Mouse (Mus musculus) lung, postnatal 0 days (tissue): ENCODE data around the gene Zfp462. TPM values are rescaled to one million over a fixed set of nuclear protein-coding genes. Genes with fewer than 3 reads are reported as not detected.

Source experiments
- ATAC-seq: fragments of 200-750 bp; cut with Nextera tagmentation; 2 replicates; pipeline ENCODE4 v1.8.0; 2017; ENCODE audit warnings: moderate library complexity
- DNase-seq: peaks from one replicate; pipeline ENCODE4 v3.0.0-alpha.2; 2016; ENCODE audit warnings: low spot score
- H3K27ac ChIP-seq: fragments of 300-500 bp; sonication (generic); 2 replicates; pipeline ENCODE4 v1.5.1; 2014; ENCODE audit warnings: antibody characterized with exemption, mild to moderate bottlenecking, low read length, mixed read lengths
- H3K27me3 ChIP-seq: fragments of 300-500 bp; sonication (generic); replicated peaks from 2 replicates; pipeline ENCODE4 v1.6.1; 2014; ENCODE audit warnings: low read length, mixed read lengths; ENCODE audit not compliant: insufficient read depth
- H3K36me3 ChIP-seq: fragments of 300-500 bp; sonication (generic); 2 replicates; pipeline ENCODE4 v1.6.1; 2014; ENCODE audit warnings: low read length, mixed read lengths; ENCODE audit not compliant: insufficient read depth
- H3K4me1 ChIP-seq: fragments of 300-500 bp; sonication (generic); 2 replicates; pipeline ENCODE4 v1.6.1; 2014; ENCODE audit warnings: antibody characterized with exemption, low read depth, low read length, mixed read lengths; ENCODE audit not compliant: insufficient read depth
- H3K4me2 ChIP-seq: fragments of 300-500 bp; sonication (generic); replicated peaks from 2 replicates; pipeline ENCODE4 v1.6.1; 2014; ENCODE audit warnings: low read depth, mild to moderate bottlenecking, low read length, moderate library complexity, mixed read lengths
- H3K4me3 ChIP-seq: fragments of 300-500 bp; sonication (generic); 2 replicates; pipeline ENCODE4 v1.5.1; 2014; ENCODE audit warnings: low read depth, low read length
- H3K9ac ChIP-seq: fragments of 300-500 bp; sonication (generic); replicated peaks from 2 replicates; pipeline ENCODE4 v1.6.1; 2014; ENCODE audit warnings: low read depth, mild to moderate bottlenecking
- H3K9me3 ChIP-seq: fragments of 300-500 bp; sonication (generic); 2 replicates; pipeline ENCODE4 v1.6.1; 2016; ENCODE audit warnings: low read length, mixed read lengths
- CTCF ChIP-seq: IDR thresholded peaks from 2 replicates; pipeline ENCODE4 v1.5.1; 2016; ENCODE audit warnings: antibody characterized with exemption, mild to moderate bottlenecking
- EP300 ChIP-seq: IDR thresholded peaks from 2 replicates; pipeline ENCODE4 v1.6.1; 2016; ENCODE audit warnings: antibody characterized with exemption, mild to moderate bottlenecking, control low read depth
- WGBS: fragments of 180-500 bp; shearing (Covaris S2); extraction: QIAGEN DNeasy Blood & Tissue Kit; methylation state at CpG from one replicate; pipeline ENCODE4 v1.1.7; 2014; 5-methylcytosine and 5-hydroxymethylcytosine counted together
- polyA plus RNA-seq: library from polyadenylated mRNA; unstranded; fragments of >200 nt; fragmentation: Nextera tagmentation; extraction: Ambion mirVana; gene quantifications from 2 replicates; pipeline ENCODE4 v1.2.1, GENCODE M21; 2015

Zfp462 gene
- polyA plus RNA-seq, 1 experiment from 2014 or later: 1.5 TPM

DNA sequence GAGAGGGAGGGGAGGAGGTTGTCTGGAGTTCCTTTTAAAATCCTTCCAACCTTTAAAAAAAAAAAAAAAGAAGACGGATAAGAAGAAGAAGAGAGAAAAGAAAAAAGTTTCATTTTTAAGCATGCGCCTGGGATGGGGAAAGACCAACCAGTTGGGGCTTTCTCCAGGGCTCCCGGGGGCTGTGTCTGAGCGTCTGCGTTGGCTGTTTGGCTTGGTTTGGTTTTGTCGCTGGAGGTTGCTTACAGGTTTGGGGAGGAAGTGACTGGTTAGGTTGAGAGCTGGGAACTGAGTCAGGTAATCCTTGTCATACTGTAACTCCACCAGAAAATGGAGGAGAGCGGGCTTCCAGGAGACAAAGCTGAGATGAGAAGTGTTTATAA, 4.7 kb downstream of the Zfp462 start:
- Histone ChIP-seq H3K9me3 (no peaks in the 10 kb centered on the region), H3K27ac (peak overlapping the region; percentile 89), H3K9ac (peak overlapping the region; percentile 53), H3K4me1 (peaks cover 11% of the 10 kb centered on the region; the same call in 1 of the 2 replicates), H3K4me2 (peak overlapping the region; percentile 96), H3K36me3 (no peaks in the 10 kb centered on the region), H3K27me3 (no peaks in the 10 kb centered on the region), H3K4me3 (peak overlapping the region; percentile 50)
- 7% methylated on average over 7 of the region's 7 CpGs for WGBS
- no peak for ATAC-seq
- TF ChIP-seq EP300 (no peak), CTCF (no peak)
- DNase-seq: no peak

DNA sequence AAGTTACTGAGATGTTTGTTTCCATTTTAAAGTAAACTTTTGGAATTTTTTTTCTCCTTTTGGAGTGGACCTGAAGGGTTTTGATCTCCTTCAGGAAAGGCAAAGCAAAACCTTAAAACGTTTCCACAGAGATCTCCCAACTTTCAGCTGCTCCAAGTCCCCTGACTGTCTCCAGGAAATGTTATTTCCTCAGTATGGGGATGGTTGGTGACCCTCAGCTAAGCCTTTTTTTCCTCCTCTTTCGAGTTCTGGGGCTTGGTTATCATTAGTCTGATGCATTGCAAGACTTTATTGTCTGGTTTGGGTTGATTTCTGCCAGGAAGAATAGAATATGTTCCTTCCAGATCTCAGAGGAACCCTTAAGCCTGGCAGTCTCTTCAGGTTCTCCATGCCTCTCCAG, 5.3 kb downstream of the Zfp462 start:
- Histone ChIP-seq H3K27me3 (no peaks in the 10 kb centered on the region), H3K9ac (no peak overlapping the region), H3K36me3 (no peaks in the 10 kb centered on the region), H3K4me2 (peak overlapping the region; percentile 96), H3K4me1 (peaks cover 17% of the 10 kb centered on the region; the same call in 1 of the 2 replicates), H3K4me3 (peak overlapping the region; percentile 50; the same call in 1 of the 2 replicates), H3K9me3 (no peaks in the 10 kb centered on the region), H3K27ac (peak overlapping the region; percentile 89)
- 19% methylated on average over 2 of the region's 2 CpGs for whole genome bisulfite sequencing
- ATAC-seq: no peak
- no peak for TF ChIP-seq CTCF
- no peak for TF ChIP-seq EP300
- no peak for DNase-seq

DNA sequence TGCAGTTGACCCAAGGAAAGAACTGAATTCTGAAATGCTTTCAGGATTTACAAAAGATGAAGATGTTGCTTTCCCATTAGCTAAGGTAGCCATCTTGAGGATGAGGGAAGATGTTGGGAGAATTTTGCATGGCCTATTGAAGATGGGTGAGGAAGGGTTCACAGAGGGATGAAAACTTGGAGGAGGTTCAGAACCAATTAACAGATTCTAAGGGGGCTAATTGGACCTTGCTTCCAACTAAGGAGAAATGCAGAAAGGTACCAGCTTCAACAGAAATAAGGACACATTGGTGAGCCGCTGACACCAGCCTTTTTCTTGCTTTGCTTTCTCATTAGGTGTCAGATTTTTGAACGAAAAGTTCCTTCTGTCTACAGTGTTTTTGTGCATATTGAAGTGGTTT, 6.0 kb downstream of the Zfp462 start:
- H3K4me1 ChIP-seq: peaks cover 19% of the 10 kb centered on the region; the same call in 1 of the 2 replicates
- TF ChIP-seq CTCF: no peak
- TF ChIP-seq EP300: no peak
- DNase-seq (no peak), ATAC-seq (no peak)
- no peaks in the 10 kb centered on the region for H3K36me3 ChIP-seq
- H3K9me3 ChIP-seq: no peaks in the 10 kb centered on the region
- WGBS: 75% methylated on average over 2 of the region's 2 CpGs
- no peak overlapping the region for H3K4me3 ChIP-seq
- no peaks in the 10 kb centered on the region for H3K27me3 ChIP-seq
- H3K9ac ChIP-seq: no peak overlapping the region
- H3K27ac ChIP-seq: no peak overlapping the region
- H3K4me2 ChIP-seq: no peak overlapping the region

DNA sequence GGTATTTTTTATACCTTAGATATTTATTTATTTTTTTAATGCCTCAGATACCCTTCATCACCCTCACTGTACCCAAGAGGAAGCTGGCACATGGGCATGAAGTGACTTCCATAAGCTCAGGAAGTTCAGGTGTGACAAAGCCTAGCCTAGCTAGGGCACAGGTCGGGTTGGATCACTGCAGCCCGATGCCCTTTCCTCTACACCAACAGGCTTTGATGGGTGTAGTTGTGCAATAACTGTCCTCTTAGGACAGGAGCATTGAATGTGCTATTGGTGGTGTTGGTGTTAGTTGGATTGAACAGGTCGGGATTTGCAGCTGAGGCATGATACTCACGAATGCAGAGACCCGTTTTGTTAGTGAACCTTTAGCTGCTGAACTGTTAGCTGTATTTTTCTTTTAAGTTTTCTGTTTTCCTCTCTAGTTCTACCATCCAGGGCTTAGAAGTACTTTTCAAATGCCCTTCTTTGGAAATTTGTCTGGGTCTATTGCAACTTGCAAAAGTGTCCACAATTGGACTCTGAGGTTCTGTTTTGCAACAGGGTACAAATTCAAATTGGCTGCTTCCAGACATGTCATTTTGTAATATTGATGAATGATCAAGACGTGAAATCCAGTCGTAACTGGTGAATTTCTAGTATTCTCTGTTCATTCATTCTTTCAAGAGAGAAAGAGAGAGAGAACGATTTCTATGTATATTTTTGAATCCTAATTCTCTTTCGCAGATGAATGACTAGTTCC, 9.0 kb downstream of the Zfp462 start:
- Histone ChIP-seq H3K9me3 (no peaks in the 10 kb centered on the region), H3K9ac (no peak overlapping the region), H3K4me3 (no peak overlapping the region), H3K36me3 (no peaks in the 10 kb centered on the region), H3K27me3 (no peaks in the 10 kb centered on the region), H3K4me2 (no peak overlapping the region), H3K27ac (no peak overlapping the region), H3K4me1 (peaks cover 16% of the 10 kb centered on the region; the same call in 1 of the 2 replicates)
- TF ChIP-seq CTCF: no peak
- no peak for TF ChIP-seq EP300
- whole genome bisulfite sequencing: 56% methylated on average over 9 of the region's 9 CpGs
- ATAC-seq: 0 out of 2 replicates have a peak, but pooled peaks have one; percentile 25
- DNase-seq: peak; percentile 66

DNA sequence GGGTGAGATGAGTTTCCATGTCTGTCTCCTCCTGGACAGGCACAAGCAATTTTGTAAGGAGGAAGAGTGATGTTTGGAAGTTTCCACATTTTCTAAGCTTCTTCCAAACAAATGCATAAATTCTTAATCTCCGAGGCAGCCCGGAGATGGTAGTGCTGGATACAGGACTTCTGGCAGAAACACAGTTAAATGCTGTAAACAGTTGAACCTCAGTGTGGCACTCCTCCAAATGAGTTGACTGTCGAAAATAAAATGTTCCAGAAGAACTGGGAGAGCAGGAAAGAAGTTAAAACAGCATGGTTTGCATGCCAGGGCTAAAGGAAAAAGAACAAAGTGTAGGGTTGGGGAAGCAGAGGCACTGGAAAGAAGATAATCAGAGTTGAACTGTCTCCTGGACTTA, 9.6 kb downstream of the Zfp462 start:
- DNase-seq (peak; percentile 61), ATAC-seq (peak; percentile 37; the same call in 1 of the 2 replicates)
- WGBS: 24% methylated on average over 3 of the region's 3 CpGs
- peak overlapping the region; percentile 1 for H3K4me2 ChIP-seq
- H3K27me3 ChIP-seq: no peaks in the 10 kb centered on the region
- H3K4me3 ChIP-seq: no peak overlapping the region
- H3K27ac ChIP-seq: no peak overlapping the region
- H3K36me3 ChIP-seq: no peaks in the 10 kb centered on the region
- peak; percentile 15; the same call in 1 of the 2 replicates for TF ChIP-seq EP300
- 0 out of 2 replicates have a peak, but pooled peaks have one; percentile 2 for TF ChIP-seq CTCF
- peaks cover 16% of the 10 kb centered on the region; the same call in 1 of the 2 replicates for H3K4me1 ChIP-seq
- no peak overlapping the region for H3K9ac ChIP-seq
- no peaks in the 10 kb centered on the region for H3K9me3 ChIP-seq

DNA sequence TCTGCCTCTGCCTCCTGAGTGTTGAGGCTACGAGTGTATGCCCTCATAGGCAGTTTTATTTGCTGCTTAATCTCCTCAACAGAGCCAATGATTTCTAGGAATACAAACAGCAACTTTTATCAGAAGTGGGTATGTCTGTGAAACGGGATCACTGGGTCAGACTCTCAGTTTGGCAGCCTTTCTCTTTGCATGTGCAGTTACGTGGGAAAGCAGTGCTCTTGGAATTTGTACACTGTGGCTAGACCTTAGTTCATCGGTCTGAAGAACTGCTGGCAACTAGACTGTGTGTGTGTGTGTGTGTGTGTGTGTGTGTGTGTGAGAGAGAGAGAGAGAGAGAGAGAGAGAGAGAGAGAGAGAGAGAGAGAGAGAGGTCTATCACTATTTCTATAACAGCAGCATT, 15.9 kb downstream of the Zfp462 start:
- Histone ChIP-seq H3K27me3 (no peaks in the 10 kb centered on the region), H3K36me3 (no peaks in the 10 kb centered on the region), H3K9me3 (no peaks in the 10 kb centered on the region), H3K4me1 (no peaks in the 10 kb centered on the region), H3K27ac (no peak overlapping the region), H3K4me2 (no peak overlapping the region), H3K9ac (no peak overlapping the region), H3K4me3 (no peak overlapping the region)
- ATAC-seq: no peak
- WGBS: 37% methylated on average over 4 of the region's 4 CpGs
- no peak for TF ChIP-seq EP300
- no peak for TF ChIP-seq CTCF
- no peak for DNase-seq
